17 mouse cellular contexts compared by ENCODE assay signal in the genomic region with DNA sequence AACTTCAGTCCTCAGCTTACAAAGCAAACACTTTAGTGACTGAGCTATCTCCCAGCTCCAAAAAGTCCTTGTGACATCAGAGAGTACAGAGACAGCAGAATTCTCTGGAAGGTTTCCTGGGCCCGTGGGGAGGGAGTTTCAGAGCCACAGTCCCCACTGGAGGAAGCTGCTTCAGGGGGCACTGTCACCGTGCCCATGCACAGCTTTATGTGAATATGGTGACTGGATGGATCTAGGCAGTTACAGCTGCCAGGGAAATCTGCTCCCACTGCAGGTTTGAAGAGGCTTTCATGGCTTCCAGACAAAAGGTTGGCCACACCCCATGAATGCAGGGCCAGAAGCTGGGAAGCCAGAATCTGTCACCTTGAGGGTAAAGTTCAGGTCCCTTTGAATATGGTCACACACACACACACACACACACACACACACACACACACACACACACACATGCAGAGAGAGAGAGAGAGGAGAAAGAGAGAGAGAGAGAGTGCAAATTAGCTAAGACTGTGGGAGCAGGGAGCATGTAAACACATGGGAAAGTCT. TPM values are rescaled to one million over a fixed set of nuclear protein-coding genes. Genes with fewer than 3 reads are reported as not detected.
A peak's percentile ranks its signal among the peaks of the same experiment; 100 is the strongest.
DNase-seq lines count a peak whose midpoint lies in the region; ATAC-seq and TF ChIP-seq lines count a peak whose summit lies in the region.
"Had no signal": no experiment of that assay in that cellular context is flagged by ENCODE, and none has a peak within 500 bp of the region (broad histone marks: within the 10 kb centered on the region; RNA-seq: fewer than 3 reads in every experiment).

No protein-coding gene starts in this region.

- no peak for DNase-seq in lung, adult 2 months
- peak; percentile 71 for DNase-seq in brain, embryonic 14.5 days (ENCODE audit: low read depth)
- peak; percentile 10 for DNase-seq in lung, postnatal 36 days
- DNase-seq: cerebellum, adult 11 months; gastrocnemius, postnatal 25 days; kidney, adult 11 months; retina, postnatal 1 day; thymus, adult 2 months had no signal

- H3K4me1 ChIP-seq in intestine, embryonic 15.5 days (replicated peaks): 0 out of 2 replicates have a peak, but pooled peaks cover 4% of the 10 kb centered on the region
- no peaks in the 10 kb centered on the region for H3K4me1 ChIP-seq in intestine, postnatal 0 days (replicated peaks; ENCODE audit: control insufficient read depth, insufficient read depth, low read length)
- H3K4me1 ChIP-seq in lung, embryonic 16.5 days (replicated peaks; ENCODE audit: control insufficient read depth, insufficient read depth, low read length): no peaks in the 10 kb centered on the region
- no peaks in the 10 kb centered on the region; the same call in 1 of the 2 replicates for H3K4me1 ChIP-seq in lung, adult 2 months (ENCODE audit: control insufficient read depth, insufficient read depth, low read length)

- TF ChIP-seq POLR2A in lung, adult 2 months (IDR thresholded peaks at IDR 0.05; ENCODE audit: borderline replicate concordance, extremely low read depth, low read depth, low read length): no peak
- no peak for TF ChIP-seq POLR2A in brain, embryonic 14.5 days (IDR thresholded peaks at IDR 0.05; ENCODE audit: borderline replicate concordance, extremely low read depth, insufficient read depth, insufficient read length, poor library complexity, severe bottlenecking)

- WGBS in intestine, embryonic 15.5 days: 66% methylated on average over 2 of the region's 2 CpGs
- 55% methylated on average over 2 of the region's 2 CpGs for WGBS in intestine, postnatal 0 days
- WGBS in lung, embryonic 16.5 days: 40% methylated on average over 2 of the region's 2 CpGs
- WGBS in lung, adult 2 months: 46% methylated on average over 2 of the region's 2 CpGs

- no peaks in the 10 kb centered on the region for H3K9me3 ChIP-seq in intestine, embryonic 15.5 days
- H3K9me3 ChIP-seq in intestine, postnatal 0 days (ENCODE audit: control insufficient read depth): no peaks in the 10 kb centered on the region
- no peaks in the 10 kb centered on the region for H3K9me3 ChIP-seq in lung, embryonic 16.5 days (ENCODE audit: control insufficient read depth, low read length)
- H3K9me3 ChIP-seq: embryonic facial prominence, embryonic 10.5 days; hindbrain, embryonic 15.5 days had no signal

- H3K36me3 ChIP-seq in intestine, embryonic 15.5 days: peaks cover 3% of the 10 kb centered on the region; the same call in 1 of the 2 replicates
- H3K36me3 ChIP-seq in intestine, postnatal 0 days (ENCODE audit: control insufficient read depth, insufficient read depth): no peaks in the 10 kb centered on the region; the same call in 1 of the 2 replicates
- peaks cover 4% of the 10 kb centered on the region; the same call in 1 of the 2 replicates for H3K36me3 ChIP-seq in lung, embryonic 16.5 days (ENCODE audit: control insufficient read depth, insufficient read depth, low read length)

- H3K4me3 ChIP-seq in intestine, embryonic 15.5 days (replicated peaks): no peak overlapping the region
- no peak overlapping the region for H3K4me3 ChIP-seq in intestine, postnatal 0 days (ENCODE audit: low read depth, low read length)
- no peak overlapping the region for H3K4me3 ChIP-seq in lung, embryonic 16.5 days (ENCODE audit: low read length)
- no peak overlapping the region for H3K4me3 ChIP-seq in lung, adult 2 months (replicated peaks; ENCODE audit: extremely low read depth, low read depth, low read length)
- H3K4me3 ChIP-seq: embryonic facial prominence, embryonic 10.5 days; hindbrain, embryonic 15.5 days; midbrain, embryonic 13.5 days had no signal

- no peak overlapping the region for H3K27ac ChIP-seq in intestine, embryonic 15.5 days
- H3K27ac ChIP-seq in intestine, postnatal 0 days (ENCODE audit: low read depth, low read length): no peak overlapping the region
- H3K27ac ChIP-seq in lung, embryonic 16.5 days (ENCODE audit: low read length): 0 out of 2 replicates have a peak overlapping the region, but pooled peaks have one; percentile 41
- H3K27ac ChIP-seq: embryonic facial prominence, embryonic 10.5 days; hindbrain, embryonic 15.5 days; macrophage; midbrain, embryonic 13.5 days had no signal

- 0 out of 2 replicates have a peak, but pooled peaks have one; percentile 39 for ATAC-seq in intestine, embryonic 15.5 days
- ATAC-seq in intestine, postnatal 0 days: no peak
- no peak for ATAC-seq in lung, embryonic 16.5 days (ENCODE audit: low read depth)
- ATAC-seq in frontal cortex, adult (ENCODE audit: low TSS enrichment): no peak
- ATAC-seq: midbrain, embryonic 13.5 days; Patski had no signal

- H3K9ac ChIP-seq in intestine, embryonic 15.5 days: no peak overlapping the region
- no peak overlapping the region for H3K9ac ChIP-seq in intestine, postnatal 0 days (ENCODE audit: low read depth, low read length)
- no peak overlapping the region for H3K9ac ChIP-seq in lung, embryonic 16.5 days (ENCODE audit: low read length)
- H3K9ac ChIP-seq: hindbrain, embryonic 15.5 days; midbrain, embryonic 13.5 days had no signal

- H3K27me3 ChIP-seq in intestine, embryonic 15.5 days (replicated peaks): no peaks in the 10 kb centered on the region
- no peaks in the 10 kb centered on the region for H3K27me3 ChIP-seq in intestine, postnatal 0 days (replicated peaks; ENCODE audit: control insufficient read depth, insufficient read depth, low read length)
- H3K27me3 ChIP-seq in lung, embryonic 16.5 days (ENCODE audit: control insufficient read depth, insufficient read depth, low read depth, low read length): no peaks in the 10 kb centered on the region
- H3K27me3 ChIP-seq: hindbrain, embryonic 15.5 days; midbrain, embryonic 13.5 days; Patski had no signal

- TF ChIP-seq CTCF in intestine, postnatal 0 days (IDR thresholded peaks at IDR 0.05; ENCODE audit: low read depth): no peak
- TF ChIP-seq CTCF in lung, adult 2 months (IDR thresholded peaks at IDR 0.05; ENCODE audit: insufficient read depth, low read length): no peak
- TF ChIP-seq CTCF in brain, embryonic 14.5 days (IDR thresholded peaks at IDR 0.05; ENCODE audit: borderline replicate concordance, extremely low read depth, insufficient read depth, insufficient read length): no peak

- H3K4me2 ChIP-seq in intestine, embryonic 15.5 days (replicated peaks): no peak overlapping the region
- H3K4me2 ChIP-seq in intestine, postnatal 0 days (replicated peaks; ENCODE audit: low read depth): no peak overlapping the region
- no peak overlapping the region for H3K4me2 ChIP-seq in lung, embryonic 16.5 days (ENCODE audit: low read depth, low read length)
- H3K4me2 ChIP-seq: hindbrain, embryonic 15.5 days; midbrain, embryonic 13.5 days had no signal

RNA-seq across cellular contexts. Expression of a gene that starts 5.7 kb away (rescaled TPM):
- polyA plus RNA-seq in intestine, embryonic 15.5 days (2015; fragmentation: Nextera tagmentation; extraction: Ambion mirVana): 6.5 TPM in 2 replicates
- 4.3 and 4.4 TPM in 2 replicates for polyA plus RNA-seq in intestine, postnatal 0 days (2015; fragmentation: Nextera tagmentation; extraction: Ambion mirVana)
- 6.7 and 7.6 TPM in 2 replicates for polyA plus RNA-seq in lung, embryonic 16.5 days (2015; fragmentation: Nextera tagmentation; extraction: Ambion mirVana)
- 2.8 and 4.3 TPM in 2 replicates for polyA plus RNA-seq in lung, adult 2 months (2012; rRNA removed)
- polyA plus RNA-seq in brain, embryonic 14.5 days (2012; rRNA removed): 8.4 and 9.5 TPM in 2 replicates
